Mouse (Mus musculus): Measurements from ENCODE around the gene Slc20a1. TPM values are rescaled to one million over a fixed set of nuclear protein-coding genes. Genes with fewer than 3 reads are reported as not detected.

Gene Slc20a1
- 45.8 and 47.5 TPM in 2 replicates for polyA plus RNA-seq (2016; fragmentation: Nextera tagmentation; extraction: Ambion mirVana)

DNA sequence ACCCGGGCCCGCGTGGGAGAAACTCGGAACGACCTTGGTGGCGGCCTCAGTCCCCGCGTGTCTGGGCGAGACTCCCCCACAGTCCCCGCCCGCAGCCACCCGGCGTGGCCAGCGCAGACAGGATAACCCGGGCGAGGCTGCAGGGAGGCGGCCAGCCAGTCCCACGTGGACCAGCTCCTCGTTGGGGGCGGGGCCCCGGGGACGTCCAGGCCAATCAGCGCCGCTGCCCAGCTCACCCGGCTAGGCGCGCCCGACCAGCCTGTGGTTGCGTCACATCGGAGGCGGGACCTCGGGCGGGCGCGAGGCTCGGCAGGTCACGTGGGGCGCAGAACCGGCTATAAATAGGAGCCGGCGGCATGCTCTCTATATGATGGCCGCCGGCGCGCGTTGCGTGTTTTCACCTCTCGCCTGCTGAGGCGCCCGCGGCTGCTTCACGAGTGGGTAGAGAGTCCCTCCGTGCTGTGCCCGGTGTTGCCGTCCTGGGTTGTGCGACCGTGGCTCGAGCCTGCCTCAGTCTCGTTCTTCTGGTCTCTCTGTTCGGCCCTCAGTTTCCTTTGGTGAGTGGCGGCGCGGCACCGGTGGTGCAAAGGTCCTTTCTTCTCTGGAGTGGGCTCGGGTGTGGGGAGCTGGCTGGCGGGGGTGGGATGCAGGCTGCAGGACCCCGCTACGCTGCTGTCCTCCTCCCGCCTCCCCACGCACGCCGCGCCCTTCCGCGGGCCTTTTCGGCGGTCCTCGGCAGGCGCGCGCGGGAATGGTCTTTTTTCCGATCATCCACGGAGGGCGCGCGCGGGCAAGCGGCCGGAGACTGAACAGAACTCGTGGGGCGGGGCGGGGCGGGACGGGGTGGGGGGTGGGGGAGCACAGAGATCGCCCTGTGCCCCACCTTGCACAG lies at the start of gene Slc20a1:
Slc20a1 (plus strand) TSS at position 329 of the 892 bp plus-strand sequence.
- WGBS, result under 1% methylated on average over 93 of the region's 96 CpGs
- peak; percentile 99 for ATAC-seq (ENCODE audit: insufficient number of reproducible peaks, low FRiP score)
- no peaks in the 10 kb centered on the region for H3K9me3 ChIP-seq (replicated peaks)
- H3K36me3 ChIP-seq, result peaks cover 34% of the 10 kb centered on the region
- peak within 1 kb of the TSS; percentile 98 for H3K4me3 ChIP-seq
- peak within 1 kb of the TSS; percentile 81 for H3K4me2 ChIP-seq
- peaks cover 27% of the 10 kb centered on the region for H3K4me1 ChIP-seq (replicated peaks)
- no peaks in the 10 kb centered on the region for H3K27me3 ChIP-seq (replicated peaks)
- H3K27ac ChIP-seq (ENCODE audit: poor library complexity, severe bottlenecking), result peak within 1 kb of the TSS; percentile 89
- peak within 1 kb of the TSS; percentile 82 for H3K9ac ChIP-seq

DNA sequence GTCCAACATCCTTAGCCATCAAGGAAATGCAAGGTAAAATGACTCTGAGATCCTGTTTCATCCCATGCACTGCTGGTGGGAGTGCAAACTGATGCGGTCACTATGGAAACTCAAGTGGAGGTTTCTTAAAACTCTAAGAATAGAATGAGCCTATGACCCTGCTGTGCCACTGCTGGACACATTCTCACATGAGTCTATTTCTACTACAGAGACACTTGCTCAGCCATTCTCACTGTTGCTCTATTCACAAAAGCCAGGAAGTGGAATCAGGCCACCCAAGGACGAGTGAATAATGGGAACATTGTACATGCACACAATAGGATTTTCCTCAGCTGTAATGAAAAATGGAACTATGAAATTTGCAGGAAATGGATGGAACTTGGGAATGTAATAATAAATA lies 49.7 kb upstream of the Slc20a1 start:
- no peak for ATAC-seq (ENCODE audit: insufficient number of reproducible peaks, low FRiP score)
- H3K9me3 ChIP-seq (replicated peaks), result peaks cover 5% of the 10 kb centered on the region
- no peak overlapping the region for H3K27ac ChIP-seq (ENCODE audit: poor library complexity, severe bottlenecking)
- no peak overlapping the region for H3K4me3 ChIP-seq
- H3K4me2 ChIP-seq, result no peak overlapping the region
- H3K36me3 ChIP-seq, result no peaks in the 10 kb centered on the region
- no peaks in the 10 kb centered on the region for H3K4me1 ChIP-seq (replicated peaks)
- no peak overlapping the region for H3K9ac ChIP-seq
- 52% methylated on average over 2 of the region's 2 CpGs for WGBS
- H3K27me3 ChIP-seq (replicated peaks), result no peaks in the 10 kb centered on the region

DNA sequence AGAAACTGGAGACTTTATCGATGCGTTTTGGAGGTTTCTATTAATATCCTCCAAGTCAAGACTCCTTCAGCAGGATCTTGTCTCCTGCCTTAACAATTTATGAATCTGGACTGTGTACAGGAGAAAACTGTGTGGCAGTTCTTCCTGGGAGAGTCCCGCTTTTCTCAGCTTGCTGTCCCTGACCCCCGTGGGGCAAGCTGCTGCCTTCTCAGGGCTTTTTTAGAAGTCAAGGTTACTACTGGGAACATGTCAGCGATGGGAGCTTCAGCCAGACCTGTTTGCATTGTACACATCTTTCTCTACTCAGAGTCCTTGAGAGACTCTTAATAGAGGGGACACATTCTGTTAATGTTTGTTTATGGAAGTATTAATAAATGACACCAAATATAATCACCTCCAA lies 48.2 kb upstream of the Slc20a1 start:
- no peak for ATAC-seq (ENCODE audit: insufficient number of reproducible peaks, low FRiP score)
- 77% methylated on average over 5 of the region's 5 CpGs for WGBS
- no peaks in the 10 kb centered on the region for H3K36me3 ChIP-seq
- no peak overlapping the region for H3K27ac ChIP-seq (ENCODE audit: poor library complexity, severe bottlenecking)
- H3K4me2 ChIP-seq, result no peak overlapping the region
- no peak overlapping the region for H3K4me3 ChIP-seq
- no peak overlapping the region for H3K9ac ChIP-seq
- H3K9me3 ChIP-seq (replicated peaks), result peaks cover 5% of the 10 kb centered on the region
- H3K4me1 ChIP-seq (replicated peaks), result no peaks in the 10 kb centered on the region
- no peaks in the 10 kb centered on the region for H3K27me3 ChIP-seq (replicated peaks)

DNA sequence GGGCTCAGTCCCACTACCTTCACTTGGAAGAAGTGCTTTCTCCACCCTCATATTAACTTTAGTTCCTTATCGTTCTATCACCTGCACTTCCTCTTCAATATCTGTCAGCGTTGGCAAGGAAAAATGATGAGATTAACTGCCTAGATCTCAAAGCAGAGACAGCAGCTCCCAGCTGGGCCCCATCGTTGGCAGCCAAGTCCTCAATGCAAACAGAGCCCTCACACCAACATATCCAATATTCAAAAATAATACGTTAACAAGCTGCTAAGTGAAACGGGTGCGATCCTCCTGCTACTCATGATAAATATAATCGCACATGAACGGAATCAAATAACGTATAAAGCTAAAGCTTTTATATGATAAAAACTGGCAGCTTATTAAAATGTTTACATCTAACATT lies 47.5 kb upstream of the Slc20a1 start:
- Histone ChIP-seq H3K9ac (no peak overlapping the region), H3K4me2 (no peak overlapping the region), H3K4me3 (no peak overlapping the region), H3K27ac (ENCODE audit: poor library complexity, severe bottlenecking) (no peak overlapping the region), H3K4me1 (replicated peaks) (no peaks in the 10 kb centered on the region), H3K27me3 (replicated peaks) (no peaks in the 10 kb centered on the region), H3K36me3 (no peaks in the 10 kb centered on the region), H3K9me3 (replicated peaks) (peaks cover 5% of the 10 kb centered on the region)
- 84% methylated on average over 9 of the region's 9 CpGs for WGBS
- no peak for ATAC-seq (ENCODE audit: insufficient number of reproducible peaks, low FRiP score)

DNA sequence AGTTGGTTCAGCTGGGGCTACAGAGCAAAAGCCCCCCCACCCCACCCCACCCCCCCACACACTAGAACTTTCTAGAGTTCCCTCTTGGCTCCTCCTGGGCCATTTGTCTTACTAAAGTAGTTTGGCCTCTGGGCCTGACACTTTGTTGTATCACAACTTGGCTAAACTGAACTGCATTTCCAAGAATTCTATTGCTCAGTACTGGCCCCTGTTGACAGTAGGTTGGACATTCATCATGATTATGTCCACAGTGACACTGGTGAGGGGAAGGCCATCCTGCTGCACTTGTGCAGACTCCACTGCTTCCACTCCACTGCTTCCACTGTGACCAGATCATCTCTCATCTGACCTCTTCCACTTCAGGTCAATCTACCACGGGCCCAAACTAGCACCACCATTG lies 45.8 kb upstream of the Slc20a1 start:
- Histone ChIP-seq H3K27ac (ENCODE audit: poor library complexity, severe bottlenecking) (no peak overlapping the region), H3K4me3 (no peak overlapping the region), H3K27me3 (replicated peaks) (no peaks in the 10 kb centered on the region), H3K4me2 (no peak overlapping the region), H3K9me3 (replicated peaks) (0 out of 2 replicates have a peak, but pooled peaks cover under 1% of the 10 kb centered on the region), H3K9ac (no peak overlapping the region), H3K36me3 (no peaks in the 10 kb centered on the region), H3K4me1 (replicated peaks) (no peaks in the 10 kb centered on the region)
- 73% methylated on average over 1 of the region's 1 CpGs for WGBS
- no peak for ATAC-seq (ENCODE audit: insufficient number of reproducible peaks, low FRiP score)

DNA sequence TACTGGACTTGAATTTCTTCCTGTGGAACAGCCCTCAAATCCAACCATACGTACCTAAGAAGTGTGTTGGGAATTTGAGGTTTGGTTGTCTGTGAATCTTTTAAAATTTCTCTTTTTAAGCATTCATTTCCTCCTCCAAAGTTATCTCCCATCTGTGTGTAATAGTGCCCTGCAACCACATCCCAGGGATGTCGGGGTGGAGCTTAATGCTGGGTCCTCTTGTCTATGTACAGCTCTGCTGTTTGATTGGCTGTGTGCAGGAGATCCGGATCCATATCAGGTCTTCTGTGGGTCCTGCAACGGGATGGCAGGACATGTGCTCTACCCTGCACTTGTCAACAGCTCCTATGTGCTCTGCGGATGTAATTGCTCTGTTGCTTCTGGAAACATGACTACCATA lies 33.7 kb upstream of the Slc20a1 start:
- H3K9me3 ChIP-seq (replicated peaks), result peaks cover 4% of the 10 kb centered on the region
- H3K9ac ChIP-seq, result no peak overlapping the region
- no peak overlapping the region for H3K4me3 ChIP-seq
- no peak overlapping the region for H3K27ac ChIP-seq (ENCODE audit: poor library complexity, severe bottlenecking)
- ATAC-seq (ENCODE audit: insufficient number of reproducible peaks, low FRiP score), result no peak
- 62% methylated on average over 5 of the region's 5 CpGs for WGBS
- H3K4me2 ChIP-seq, result no peak overlapping the region
- no peaks in the 10 kb centered on the region for H3K36me3 ChIP-seq
- peaks cover 15% of the 10 kb centered on the region for H3K4me1 ChIP-seq (replicated peaks)
- no peaks in the 10 kb centered on the region for H3K27me3 ChIP-seq (replicated peaks)

DNA sequence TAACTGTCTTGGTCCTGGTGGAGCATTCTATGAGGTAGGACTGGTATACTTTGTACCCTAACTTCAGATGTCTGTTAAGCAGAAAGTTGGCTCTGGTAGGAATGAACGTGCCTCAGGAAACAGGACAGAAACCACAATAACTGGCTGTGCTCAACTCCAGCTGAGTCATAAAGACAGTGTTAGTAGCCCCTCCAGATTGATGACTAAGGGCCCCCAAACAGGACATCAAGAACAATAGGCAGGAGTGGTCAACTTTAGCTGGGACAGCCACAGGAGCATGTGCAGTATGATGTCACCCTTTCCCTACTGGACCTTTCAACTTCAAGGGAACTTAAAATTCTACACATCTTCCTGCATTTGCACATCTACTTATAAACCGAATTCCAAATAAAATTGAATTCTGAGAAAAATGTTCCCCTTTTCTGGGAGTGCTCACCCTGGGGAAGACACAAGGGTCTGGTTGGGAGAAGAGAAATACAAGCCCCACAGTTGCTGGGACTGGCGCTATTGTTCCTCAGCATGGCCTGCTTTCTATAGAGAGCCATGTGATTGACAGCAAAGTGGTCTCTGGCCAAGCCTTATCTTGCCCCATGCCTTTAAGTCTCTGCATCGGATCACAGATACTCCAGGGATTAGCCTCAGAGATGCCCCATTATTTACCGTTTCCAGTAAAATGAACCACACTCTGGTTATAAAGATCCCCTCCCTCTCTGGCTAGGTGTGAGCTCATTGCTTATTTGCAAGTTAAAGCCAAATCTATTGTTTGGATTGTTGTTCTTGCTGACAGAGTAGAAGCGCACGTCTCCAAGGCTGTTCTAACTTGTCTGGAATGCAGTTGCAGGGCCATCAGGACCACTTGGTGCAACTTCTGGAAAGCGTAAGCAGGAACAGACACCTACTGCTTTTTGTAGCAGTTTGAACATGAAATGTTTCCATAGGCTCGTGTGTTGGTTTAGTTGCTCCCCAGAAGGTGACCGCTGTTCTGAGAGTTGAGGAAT lies 31.8 kb upstream of the Slc20a1 start:
- H3K9me3 ChIP-seq (replicated peaks), result peaks cover 4% of the 10 kb centered on the region
- ATAC-seq (ENCODE audit: insufficient number of reproducible peaks, low FRiP score), result no peak
- H3K4me3 ChIP-seq, result no peak overlapping the region
- WGBS, result 35% methylated on average over 10 of the region's 10 CpGs
- H3K4me2 ChIP-seq, result no peak overlapping the region
- H3K9ac ChIP-seq, result no peak overlapping the region
- H3K27me3 ChIP-seq (replicated peaks), result no peaks in the 10 kb centered on the region
- no peaks in the 10 kb centered on the region for H3K36me3 ChIP-seq
- peak overlapping the region; percentile 66; the same call in 1 of the 2 replicates for H3K27ac ChIP-seq (ENCODE audit: poor library complexity, severe bottlenecking)
- peaks cover 15% of the 10 kb centered on the region for H3K4me1 ChIP-seq (replicated peaks)

DNA sequence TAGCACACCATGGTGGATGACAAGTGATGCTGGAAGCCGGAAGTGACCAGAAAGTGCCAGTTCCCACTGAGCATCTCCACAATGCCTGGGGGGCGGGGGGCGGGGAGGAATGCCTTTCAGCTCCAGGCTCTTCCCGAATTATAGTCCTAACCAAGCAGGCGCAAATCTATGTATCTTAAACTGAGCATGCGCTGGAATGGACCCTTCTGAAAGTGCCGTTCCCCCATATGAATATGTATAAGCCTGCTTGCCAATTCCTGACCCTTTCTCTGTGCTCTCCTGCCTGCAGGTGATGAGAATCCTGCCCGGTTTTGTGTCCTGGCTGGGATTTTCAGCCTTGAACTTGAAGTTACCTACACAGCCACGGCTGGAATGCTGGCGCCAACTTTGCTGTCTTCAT lies 25.2 kb upstream of the Slc20a1 start:
- no peak overlapping the region; the same call in 1 of the 2 replicates for H3K4me2 ChIP-seq
- 42% methylated on average over 10 of the region's 10 CpGs for WGBS
- H3K9me3 ChIP-seq (replicated peaks), result peaks cover 7% of the 10 kb centered on the region
- no peak for ATAC-seq (ENCODE audit: insufficient number of reproducible peaks, low FRiP score)
- no peak overlapping the region for H3K27ac ChIP-seq (ENCODE audit: poor library complexity, severe bottlenecking)
- no peaks in the 10 kb centered on the region for H3K4me1 ChIP-seq (replicated peaks)
- H3K27me3 ChIP-seq (replicated peaks), result no peaks in the 10 kb centered on the region
- no peaks in the 10 kb centered on the region for H3K36me3 ChIP-seq
- H3K9ac ChIP-seq, result no peak overlapping the region
- no peak overlapping the region for H3K4me3 ChIP-seq

DNA sequence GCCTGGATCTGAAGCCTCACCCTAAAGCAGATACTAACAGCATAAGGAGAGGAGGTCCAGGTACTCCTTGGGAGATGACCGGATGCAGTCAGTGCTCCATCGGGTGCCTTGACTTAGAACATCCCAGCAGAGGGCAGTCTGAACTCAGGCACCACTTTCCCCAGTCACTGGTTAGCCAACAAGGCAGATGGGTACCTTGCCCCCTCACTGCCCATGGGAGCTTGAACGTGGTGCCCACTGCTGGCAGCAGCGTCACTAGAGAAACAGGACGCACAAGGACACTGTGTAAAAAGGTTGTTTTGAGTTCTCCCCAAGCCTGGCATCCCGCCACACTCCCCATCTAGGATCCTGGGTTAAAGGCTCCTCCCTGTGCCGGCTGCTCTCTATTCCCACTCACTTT lies 24.1 kb upstream of the Slc20a1 start:
- H3K36me3 ChIP-seq, result no peaks in the 10 kb centered on the region
- WGBS, result 36% methylated on average over 7 of the region's 7 CpGs
- ATAC-seq (ENCODE audit: insufficient number of reproducible peaks, low FRiP score), result peak; percentile 66; the same call in 1 of the 2 replicates

DNA sequence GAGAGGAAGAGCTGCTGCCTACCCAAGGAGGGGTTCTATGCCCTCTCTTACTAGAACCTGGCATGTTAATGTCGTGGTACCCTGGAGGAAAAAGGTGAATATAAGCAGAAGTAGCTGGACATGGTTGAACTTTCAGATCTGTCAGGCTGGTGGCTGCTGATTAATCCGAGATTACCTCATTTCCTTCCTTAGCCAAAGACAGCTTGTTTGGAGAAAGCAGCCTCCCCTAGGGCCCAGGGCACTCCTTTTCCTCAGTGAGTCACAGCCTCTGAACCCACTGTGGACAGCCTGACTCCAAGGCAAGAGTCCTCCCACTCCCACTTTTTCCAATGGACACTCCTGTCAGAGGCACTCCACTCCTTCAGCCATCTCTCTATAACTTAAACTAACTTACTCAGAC lies 22.9 kb upstream of the Slc20a1 start:
- H3K27ac ChIP-seq (ENCODE audit: poor library complexity, severe bottlenecking), result no peak overlapping the region
- no peaks in the 10 kb centered on the region for H3K27me3 ChIP-seq (replicated peaks)
- no peak overlapping the region for H3K4me2 ChIP-seq
- peaks cover 5% of the 10 kb centered on the region; the same call in 1 of the 2 replicates for H3K9me3 ChIP-seq (replicated peaks)
- no peak overlapping the region for H3K4me3 ChIP-seq
- 39% methylated on average over 2 of the region's 2 CpGs for WGBS
- H3K36me3 ChIP-seq, result no peaks in the 10 kb centered on the region
- H3K4me1 ChIP-seq (replicated peaks), result no peaks in the 10 kb centered on the region
- no peak overlapping the region for H3K9ac ChIP-seq
- ATAC-seq (ENCODE audit: insufficient number of reproducible peaks, low FRiP score), result no peak

More for the DNA sequence above, 24.1 kb upstream of the Slc20a1 start:
- Histone ChIP-seq H3K27ac (ENCODE audit: poor library complexity, severe bottlenecking) (no peak overlapping the region), H3K4me1 (replicated peaks) (no peaks in the 10 kb centered on the region), H3K9ac (no peak overlapping the region), H3K4me3 (no peak overlapping the region), H3K4me2 (no peak overlapping the region), H3K9me3 (replicated peaks) (peaks cover 5% of the 10 kb centered on the region; the same call in 1 of the 2 replicates), H3K27me3 (replicated peaks) (no peaks in the 10 kb centered on the region)

Measured in heart, embryonic 12.5 days (tissue).